Mouse (Mus musculus): ENCODE measurements around the gene Tesc.

The Tesc gene

DNA sequence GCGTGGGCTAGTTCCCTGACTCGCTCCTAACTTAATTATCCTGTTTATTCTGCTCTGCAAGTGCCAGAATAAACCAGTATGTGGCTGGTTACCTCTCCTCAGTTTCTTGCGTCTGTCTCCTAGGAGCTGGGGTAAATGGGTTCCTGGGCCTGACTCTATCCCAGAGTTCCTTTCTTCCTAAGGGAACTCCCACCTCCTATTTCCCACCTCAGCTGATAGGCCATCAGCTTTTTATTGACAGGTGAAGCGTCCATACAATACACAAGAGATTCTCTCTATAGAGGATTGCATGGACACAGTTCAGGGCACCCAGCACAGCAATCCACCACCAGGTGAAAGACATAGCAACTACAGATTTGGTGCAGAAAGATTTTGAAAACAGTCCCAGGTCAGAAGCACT, 16.2 kb downstream of the Tesc start:
- no peak for DNase-seq (ENCODE audit: low read depth, low spot score)

GRCm38 (mm10) chr5:118044907-118045306, 17.4 kb downstream of the Tesc start:
- no peak for DNase-seq (ENCODE audit: low read depth, low spot score)

- no peak for DNase-seq (ENCODE audit: low read depth, low spot score)
Measured at GRCm38 (mm10) chr5:118045385-118045784, 17.8 kb downstream of the Tesc start.

GRCm38 (mm10) chr5:118047091-118047757, 19.7 kb downstream of the Tesc start:
- DNase-seq (ENCODE audit: low read depth, low spot score) = no peak

DNA sequence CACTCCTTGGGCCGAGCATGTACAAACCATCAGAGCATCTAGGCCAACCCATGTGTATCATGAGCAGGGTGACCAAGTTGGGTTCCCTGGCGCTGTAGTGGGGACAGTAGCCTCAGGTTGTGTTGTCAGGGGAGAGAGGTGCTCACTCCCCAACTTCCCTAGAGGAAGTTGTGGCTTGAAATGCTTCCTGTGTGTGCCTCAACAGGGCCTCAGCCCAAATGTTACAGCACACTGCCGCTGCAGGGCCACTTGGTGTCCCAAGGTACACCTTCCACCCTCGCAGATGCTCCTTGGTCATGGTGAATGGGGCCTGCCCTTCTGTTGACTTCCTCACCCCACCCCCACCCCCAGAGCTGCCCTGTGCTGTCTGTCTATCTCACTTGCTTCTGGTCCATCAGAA, 20.9 kb downstream of the Tesc start:
- DNase-seq (ENCODE audit: low read depth, low spot score) = no peak

GRCm38 (mm10) chr5:118048928-118049327, 21.4 kb downstream of the Tesc start:
- DNase-seq (ENCODE audit: low read depth, low spot score) = no peak

GRCm38 (mm10) chr5:118050743-118051142, 23.2 kb downstream of the Tesc start:
- DNase-seq (ENCODE audit: low read depth, low spot score) = no peak

GRCm38 (mm10) chr5:118051981-118052662, 24.6 kb downstream of the Tesc start:
- DNase-seq (ENCODE audit: low read depth, low spot score) = no peak

DNA sequence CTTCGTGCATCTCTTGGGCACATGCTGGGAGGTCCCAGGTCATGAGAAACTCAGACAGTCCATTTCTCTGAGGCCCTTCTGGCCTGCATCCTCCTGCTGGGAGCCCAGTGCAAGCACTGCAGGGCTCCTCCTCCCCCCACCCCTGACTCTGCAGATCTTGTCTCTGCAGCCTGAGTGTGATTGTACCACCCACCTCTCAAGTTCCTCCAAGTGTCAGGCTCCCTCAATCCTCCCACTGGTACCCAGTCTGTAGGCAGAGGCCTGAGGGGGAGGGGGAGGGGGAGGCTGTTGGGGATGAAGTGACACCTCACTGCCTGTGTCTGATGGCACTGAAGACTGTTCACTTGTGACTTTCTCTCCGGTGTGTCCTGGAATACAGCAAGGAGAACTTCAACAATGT, 25.7 kb downstream of the Tesc start:
- DNase-seq (ENCODE audit: low read depth, low spot score) = no peak

DNA sequence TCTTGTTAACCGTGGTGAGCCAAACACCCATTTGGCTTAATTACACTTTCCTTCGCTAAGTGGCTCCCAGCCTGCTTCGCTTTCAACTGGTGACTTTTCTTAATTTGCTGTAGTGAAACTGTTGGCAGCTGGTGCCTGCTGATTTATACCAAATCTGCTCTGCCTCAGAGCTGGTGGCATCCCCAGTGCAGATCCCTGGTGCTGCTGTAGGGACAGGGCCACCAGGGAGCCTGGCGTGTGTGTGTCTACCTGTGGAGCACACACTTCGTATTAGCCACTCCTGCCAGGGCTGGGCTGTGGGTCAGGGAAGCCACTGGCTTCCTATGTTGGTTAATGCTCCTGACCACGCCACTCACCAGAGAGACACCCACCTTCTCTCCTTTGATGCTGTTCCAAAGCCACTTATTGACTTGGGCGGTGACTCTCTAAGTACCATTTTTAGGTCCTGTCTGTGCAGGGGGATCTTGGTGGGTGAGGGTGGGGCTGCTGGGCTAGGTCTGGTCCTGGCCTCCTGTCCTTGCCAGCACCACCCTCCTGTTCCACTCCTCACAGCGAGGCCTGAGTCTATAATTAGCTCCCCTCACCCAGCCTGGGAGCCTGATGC, 30.1 kb downstream of the Tesc start:
- no peak for DNase-seq (ENCODE audit: low read depth, low spot score)

- DNase-seq (ENCODE audit: low read depth, low spot score) = no peak
Measured at GRCm38 (mm10) chr5:118058858-118059257, 31.3 kb downstream of the Tesc start.

- DNase-seq (ENCODE audit: low read depth, low spot score) = no peak
Measured at GRCm38 (mm10) chr5:118059646-118060045, 32.1 kb downstream of the Tesc start.

GRCm38 (mm10) chr5:118061391-118061790, 33.8 kb downstream of the Tesc start:
- DNase-seq (ENCODE audit: low read depth, low spot score) = no peak

DNA sequence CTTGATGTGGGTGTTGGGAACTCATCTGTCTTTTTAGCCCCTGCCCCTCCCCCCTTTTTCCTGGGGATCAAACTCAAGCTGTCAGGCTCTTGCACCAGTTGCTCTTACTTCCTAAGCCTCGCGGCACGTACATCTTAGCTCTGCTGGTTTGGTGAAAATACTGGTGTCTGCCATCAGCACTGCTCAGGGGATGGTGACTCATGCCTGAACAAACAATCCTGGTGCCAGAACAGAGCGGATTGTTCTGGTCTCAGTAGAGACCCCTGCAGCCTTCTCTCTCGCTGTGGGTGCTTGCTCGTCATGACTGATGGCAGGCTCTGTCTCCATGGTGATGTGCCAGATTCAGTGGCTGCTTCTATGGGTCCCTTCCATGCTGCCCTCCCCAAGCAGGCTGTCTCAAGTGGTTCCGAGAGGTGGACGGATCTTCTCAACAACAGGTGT, 35.7 kb downstream of the Tesc start:
- no peak for DNase-seq (ENCODE audit: low read depth, low spot score)

DNA sequence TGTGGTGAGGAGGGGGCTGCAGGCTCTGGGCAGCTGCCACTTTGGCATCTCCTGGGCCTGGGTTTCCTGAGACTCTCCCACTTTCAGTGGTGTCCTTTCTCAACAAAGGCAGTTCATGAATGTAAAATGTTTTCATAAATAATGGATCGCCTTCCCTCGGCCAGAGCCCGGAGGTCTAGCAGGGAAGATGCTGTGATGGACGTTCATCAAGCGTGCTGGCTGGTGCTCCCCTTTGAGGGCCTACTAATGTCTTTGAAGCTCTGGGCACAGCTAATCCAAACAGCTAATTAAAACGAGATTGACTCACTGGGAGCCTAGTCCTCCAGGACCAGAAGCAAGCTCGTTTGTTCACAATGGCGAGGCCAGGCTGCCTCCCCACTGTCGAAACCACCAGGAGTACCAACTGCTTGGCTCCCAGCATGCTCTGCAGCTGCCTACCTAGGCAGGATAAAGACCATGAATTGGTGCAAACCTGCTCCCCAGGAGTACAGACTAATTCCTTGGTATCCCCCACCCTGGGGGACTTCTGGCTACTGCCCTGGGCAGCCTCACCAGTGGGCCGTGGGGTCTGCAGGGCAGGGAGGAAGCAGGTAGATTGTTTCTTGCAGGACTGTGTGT, 36.9 kb downstream of the Tesc start:
- DNase-seq (ENCODE audit: low read depth, low spot score) = no peak

DNA sequence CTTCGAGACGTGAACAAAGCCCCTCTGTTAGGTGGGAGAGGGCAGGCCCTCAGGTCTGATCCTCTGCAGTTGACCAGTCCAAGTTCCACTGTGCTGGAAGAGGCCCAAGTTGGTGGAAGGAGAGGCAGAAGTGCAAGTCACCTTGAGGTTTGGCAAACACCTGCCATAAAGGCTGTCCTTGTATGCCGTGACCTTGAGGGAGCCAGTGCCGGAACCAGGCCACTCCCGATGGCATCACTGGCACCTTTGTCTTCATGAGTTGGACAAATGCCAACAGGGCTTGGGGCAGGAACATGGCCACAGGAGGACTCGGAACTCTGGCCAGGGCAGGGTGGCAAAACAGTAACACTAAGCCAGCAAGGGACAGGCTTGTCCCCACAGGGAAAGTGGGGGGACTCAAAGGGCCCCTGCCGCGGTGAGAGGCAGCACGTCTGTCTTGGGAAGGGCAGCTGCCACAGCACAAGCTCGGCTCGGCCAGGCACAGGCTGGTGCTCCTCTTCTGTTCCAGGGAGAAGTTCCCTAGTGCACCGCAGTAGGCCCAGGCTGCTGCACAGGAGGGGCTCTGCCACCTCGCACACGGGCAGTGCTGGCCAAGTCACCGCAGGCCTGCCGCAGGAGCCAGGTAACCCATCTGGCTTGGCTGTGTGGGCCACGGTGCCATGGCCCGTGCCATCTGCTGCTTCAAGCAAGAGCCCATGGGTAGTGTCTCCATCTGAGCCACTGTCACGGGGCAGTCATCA, 38.1 kb downstream of the Tesc start:
- DNase-seq (ENCODE audit: low read depth, low spot score) = no peak

GRCm38 (mm10) chr5:118066828-118067227, 39.3 kb downstream of the Tesc start:
- DNase-seq (ENCODE audit: low read depth, low spot score) = peak; percentile 16

GRCm38 (mm10) chr5:118067572-118067971, 40.0 kb downstream of the Tesc start:
- no peak for DNase-seq (ENCODE audit: low read depth, low spot score)

DNA sequence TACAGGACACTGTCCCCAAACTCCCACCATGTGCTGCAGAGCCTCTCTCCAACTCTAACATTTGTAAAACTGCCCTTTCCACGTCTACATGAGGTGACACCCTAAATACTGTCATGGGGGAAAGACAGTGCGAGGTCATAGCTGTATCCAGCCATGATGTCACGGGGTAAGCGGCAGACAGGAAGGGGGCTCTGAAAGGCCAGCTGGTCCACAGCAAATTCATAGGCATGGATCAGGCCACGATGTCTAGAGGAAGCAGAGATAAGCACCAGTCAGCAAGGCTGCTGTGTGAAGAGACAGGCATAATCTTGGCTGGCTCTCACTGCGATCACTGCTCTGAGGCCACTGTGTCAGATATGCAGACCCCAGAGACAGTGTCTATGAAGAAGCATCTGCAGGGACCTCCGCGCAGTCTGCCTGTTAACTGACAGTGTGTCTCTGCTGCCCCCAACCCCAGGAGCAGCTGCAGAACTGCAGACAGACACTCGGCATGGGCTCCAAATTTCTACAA, 40.5 kb downstream of the Tesc start:
- DNase-seq (ENCODE audit: low read depth, low spot score) = no peak

DNA sequence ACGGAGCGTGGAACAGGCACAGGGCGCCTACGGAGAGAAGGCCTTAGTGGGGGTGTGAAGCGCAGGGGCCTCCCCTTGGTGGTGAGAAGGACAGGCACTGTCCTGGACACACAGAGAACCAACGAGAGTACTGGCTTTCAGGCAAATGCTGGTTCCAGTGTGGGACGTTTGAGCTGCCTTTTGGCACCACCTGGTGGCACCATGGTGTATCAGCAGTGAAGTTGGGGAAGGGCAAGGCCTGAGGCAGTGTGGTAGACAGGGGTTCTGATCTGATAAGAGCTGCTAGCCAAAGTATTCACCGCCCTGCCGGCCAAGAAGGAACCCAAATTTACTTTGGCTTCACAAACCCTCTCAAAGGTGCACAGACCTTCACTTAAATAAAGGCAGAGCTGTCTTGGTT, 41.8 kb downstream of the Tesc start:
- no peak for DNase-seq (ENCODE audit: low read depth, low spot score)

- no peak for DNase-seq (ENCODE audit: low read depth, low spot score)
Measured at GRCm38 (mm10) chr5:118071766-118072165, 44.2 kb downstream of the Tesc start.

Measured in c-Kit-negative CD71-positive TER-119-positive erythroid progenitor cells, embryonic 14.5 days (primary cell).